Mouse (Mus musculus) liver, embryonic 14.5 days (tissue): ENCODE measurements around the gene Cep83. TPM values are rescaled to one million over a fixed set of nuclear protein-coding genes. Genes with fewer than 3 reads are reported as not detected.
"Not testable (repeated sequence)": the region's sequence is repeated elsewhere in the genome, so short reads cannot be mapped to it uniquely, and the experiment has no call there.

Experiments used
- ATAC-seq: fragments of 200-750 bp; cut with Nextera tagmentation; 2 replicates; pipeline ENCODE4 v1.8.0; 2017; ENCODE audit warnings: moderate number of reproducible peaks, mild to moderate bottlenecking, moderate library complexity; ENCODE audit not compliant: insufficient read depth
- DNase-seq, 3 experiments: peaks; one replicate each; pipeline ENCODE4 v3.0.0-alpha.2; 2012 to 2013; ENCODE audit warnings: low read depth in 3 of 3, low spot score in 3 of 3
- H3K27ac ChIP-seq: fragments of 300-500 bp; sonication (generic); 2 replicates; pipeline ENCODE4 v1.5.1; 2014; ENCODE audit warnings: moderate library complexity, mild to moderate bottlenecking, control low read depth, inconsistent platforms
- H3K27me3 ChIP-seq: fragments of 300-500 bp; sonication (generic); 2 replicates; pipeline ENCODE4 v1.6.1; 2014; ENCODE audit warnings: mild to moderate bottlenecking, low read length, moderate library complexity; ENCODE audit not compliant: control insufficient read depth, insufficient read depth
- H3K36me3 ChIP-seq: fragments of 300-500 bp; sonication (generic); replicated peaks from 2 replicates; pipeline ENCODE4 v1.6.1; 2014; ENCODE audit warnings: low read depth; ENCODE audit not compliant: control insufficient read depth, insufficient read depth
- H3K4me1 ChIP-seq, 2 experiments: fragments of 200-500 bp in 1 of 2; fragments of 300-500 bp in 1 of 2; sonication (generic) in 1 of 2; replicated peaks; 2 replicates each; pipeline ENCODE4 v1.6.1; 2012 to 2014; ENCODE audit warnings: antibody characterized with exemption in 1 of 2, inconsistent platforms in 1 of 2, low read length in 1 of 2; ENCODE audit not compliant: control insufficient read depth in 2 of 2, insufficient read depth in 2 of 2
- H3K4me2 ChIP-seq: fragments of 300-500 bp; sonication (generic); 2 replicates; pipeline ENCODE4 v1.6.1; 2014; ENCODE audit warnings: low read depth, mild to moderate bottlenecking, control low read depth, moderate library complexity
- H3K4me3 ChIP-seq, 2 experiments: fragments of 200-500 bp in 1 of 2; fragments of 300-500 bp in 1 of 2; sonication (generic) in 1 of 2; 2 replicates each; pipeline ENCODE4 v1.5.1; 2012 to 2014; ENCODE audit warnings: low read depth in 2 of 2, low read length in 2 of 2, mild to moderate bottlenecking in 2 of 2, control low read depth in 1 of 2, inconsistent platforms in 1 of 2, moderate library complexity in 1 of 2; ENCODE audit not compliant: insufficient read depth in 1 of 2
- H3K9ac ChIP-seq: fragments of 300-500 bp; sonication (generic); replicated peaks from 2 replicates; pipeline ENCODE4 v1.6.1; 2014; ENCODE audit warnings: mild to moderate bottlenecking, control low read depth, moderate library complexity
- H3K9me3 ChIP-seq: fragments of 300-500 bp; sonication (generic); 2 replicates; pipeline ENCODE4 v1.6.1; 2016; ENCODE audit warnings: low read length, mixed read lengths; ENCODE audit not compliant: control insufficient read depth
- CTCF ChIP-seq: IDR thresholded peaks from 2 replicates; pipeline ENCODE4 v1.5.1; 2016; ENCODE audit warnings: antibody characterized with exemption, low read depth, control low read depth
- EP300 ChIP-seq: IDR thresholded peaks from 2 replicates; pipeline ENCODE4 v1.6.1; 2016; ENCODE audit warnings: antibody characterized with exemption, low read depth
- WGBS: fragments of 180-500 bp; shearing (Covaris S2); extraction: QIAGEN DNeasy Blood & Tissue Kit; methylation state at CpG from one replicate; pipeline ENCODE4 v1.1.7; 2014; ENCODE audit not compliant: insufficient replicate concordance; 5-methylcytosine and 5-hydroxymethylcytosine counted together
- polyA plus RNA-seq, 2 experiments: library from polyadenylated mRNA; depleted of rRNA in 1 of 2; stranded (reverse) in 1 of 2; unstranded in 1 of 2; fragments of >200 nt; fragmentation: Nextera tagmentation in 1 of 2; extraction: Ambion mirVana in 1 of 2; gene quantifications; 2 replicates each; pipeline versions ENCODE4 v1.2.1 to v1.2.3; 2012 to 2014

Cep83 gene
- polyA plus RNA-seq, 2 experiments, result 9.0 to 10.8 TPM

GRCm38 (mm10) chr10:94705643-94706258 lies 17.3 kb downstream of the Cep83 start:
- Histone ChIP-seq H3K4me1 (peaks cover 11% of the 10 kb centered on the region in 2 experiments), H3K27me3 (no peaks in the 10 kb centered on the region), H3K9ac (no peak overlapping the region), H3K36me3 (no peaks in the 10 kb centered on the region), H3K4me3 (no peak overlapping the region), H3K27ac (no peak overlapping the region), H3K4me2 (no peak overlapping the region), H3K9me3 (no peaks in the 10 kb centered on the region)
- TF ChIP-seq CTCF (no peak), EP300 (no peak)
- 65% methylated on average over 4 of the region's 4 CpGs for WGBS
- ATAC-seq (no peak), DNase-seq (no peak)

- Histone ChIP-seq H3K4me2 (no peak overlapping the region), H3K27ac (no peak overlapping the region), H3K27me3 (no peaks in the 10 kb centered on the region), H3K4me1 (peaks cover 13 to 14% of the 10 kb centered on the region in 2 experiments), H3K36me3 (no peaks in the 10 kb centered on the region), H3K9ac (no peak overlapping the region), H3K9me3 (no peaks in the 10 kb centered on the region), H3K4me3 (no peak overlapping the region)
- WGBS, result 82% methylated on average over 2 of the region's 2 CpGs
- DNase-seq (no peak), ATAC-seq (peak; percentile 18; the same call in 1 of the 2 replicates)
- TF ChIP-seq EP300 (no peak), CTCF (no peak)
Observed at GRCm38 (mm10) chr10:94706695-94707094, 18.2 kb downstream of the Cep83 start.

GRCm38 (mm10) chr10:94709622-94710319 lies 21.3 kb downstream of the Cep83 start:
- TF ChIP-seq EP300, result no peak
- no peak for TF ChIP-seq CTCF
- H3K4me3 ChIP-seq, result no peak overlapping the region
- no peak overlapping the region for H3K9ac ChIP-seq
- H3K4me2 ChIP-seq, result no peak overlapping the region
- H3K27ac ChIP-seq, result no peak overlapping the region
- WGBS, result 71% methylated on average over 3 of the region's 3 CpGs
- DNase-seq (no peak), ATAC-seq (no peak)
- no peaks in the 10 kb centered on the region for H3K27me3 ChIP-seq
- no peaks in the 10 kb centered on the region for H3K36me3 ChIP-seq
- H3K4me1 ChIP-seq, result peaks cover 13 to 14% of the 10 kb centered on the region in 2 experiments
- no peaks in the 10 kb centered on the region for H3K9me3 ChIP-seq

GRCm38 (mm10) chr10:94710320-94710695 lies 21.9 kb downstream of the Cep83 start:
- DNase-seq, result no peak
- Histone ChIP-seq H3K4me1 (peaks cover 13 to 14% of the 10 kb centered on the region in 2 experiments), H3K4me2 (no peak overlapping the region), H3K9me3 (no peaks in the 10 kb centered on the region), H3K9ac (no peak overlapping the region), H3K4me3 (no peak overlapping the region), H3K36me3 (no peaks in the 10 kb centered on the region), H3K27ac (no peak overlapping the region), H3K27me3 (no peaks in the 10 kb centered on the region)
- WGBS, result 84% methylated on average over 2 of the region's 2 CpGs
- ATAC-seq, result no peak
- no peak for TF ChIP-seq EP300
- no peak for TF ChIP-seq CTCF

GRCm38 (mm10) chr10:94720300-94720699 lies 31.8 kb downstream of the Cep83 start:
- TF ChIP-seq EP300 (no peak), CTCF (no peak)
- Histone ChIP-seq H3K36me3 (no peaks in the 10 kb centered on the region), H3K4me1 (no peaks in the 10 kb centered on the region), H3K27ac (no peak overlapping the region), H3K9me3 (no peaks in the 10 kb centered on the region), H3K9ac (no peak overlapping the region), H3K4me3 (no peak overlapping the region), H3K27me3 (no peaks in the 10 kb centered on the region), H3K4me2 (no peak overlapping the region)
- no peak for DNase-seq
- WGBS, result 78% methylated on average over 6 of the region's 6 CpGs
- ATAC-seq, result no peak

GRCm38 (mm10) chr10:94728053-94728452 lies 39.6 kb downstream of the Cep83 start:
- ATAC-seq, H3K36me3 ChIP-seq, H3K4me3 ChIP-seq, DNase-seq, H3K27ac ChIP-seq, H3K4me1 ChIP-seq, H3K4me2 ChIP-seq, H3K27me3 ChIP-seq, H3K9ac ChIP-seq, H3K9me3 ChIP-seq: not testable (repeated sequence)
- WGBS, result 40% methylated on average over 2 of the region's 2 CpGs
